Mouse (Mus musculus) heart, embryonic 16.5 days (tissue): Measurements from ENCODE around the gene Lrtm2. TPM values are rescaled to one million over a fixed set of nuclear protein-coding genes. Genes with fewer than 3 reads are reported as not detected.
A peak's percentile ranks its signal among the peaks of the same experiment; 100 is the strongest.
"Not testable (repeated sequence)": the region's sequence is repeated elsewhere in the genome, so short reads cannot be mapped to it uniquely, and the experiment has no call there.

Experiments
- ATAC-seq: fragments of 200-750 bp; cut with Nextera tagmentation; replicated peaks from 2 replicates; pipeline ENCODE4 v1.8.0; 2017; ENCODE audit warnings: moderate number of reproducible peaks; ENCODE audit not compliant: insufficient read depth, low FRiP score; ENCODE audit errors: extremely low read depth
- H3K27ac ChIP-seq: fragments of 300-500 bp; sonication (generic); 2 replicates; pipeline ENCODE4 v1.5.1; 2014; ENCODE audit warnings: mild to moderate bottlenecking, low read length, control low read depth, moderate library complexity
- H3K27me3 ChIP-seq: fragments of 300-500 bp; sonication (generic); 2 replicates; pipeline ENCODE4 v1.6.1; 2014; ENCODE audit warnings: low read length, mixed read lengths; ENCODE audit not compliant: control insufficient read depth, insufficient read depth
- H3K36me3 ChIP-seq: fragments of 300-500 bp; sonication (generic); 2 replicates; pipeline ENCODE4 v1.6.1; 2014; ENCODE audit not compliant: control insufficient read depth, insufficient read depth
- H3K4me1 ChIP-seq: fragments of 300-500 bp; sonication (generic); 2 replicates; pipeline ENCODE4 v1.6.1; 2014; ENCODE audit warnings: low read length, mixed read lengths; ENCODE audit not compliant: control insufficient read depth, insufficient read depth
- H3K4me2 ChIP-seq: fragments of 300-500 bp; sonication (generic); 2 replicates; pipeline ENCODE4 v1.6.1; 2014; ENCODE audit warnings: low read depth, mild to moderate bottlenecking, control low read depth, low read length
- H3K4me3 ChIP-seq: fragments of 300-500 bp; sonication (generic); 2 replicates; pipeline ENCODE4 v1.5.1; 2014; ENCODE audit warnings: mild to moderate bottlenecking, control low read depth, low read length
- H3K9ac ChIP-seq: fragments of 300-500 bp; sonication (generic); 2 replicates; pipeline ENCODE4 v1.6.1; 2014; ENCODE audit warnings: low read length, control low read depth
- H3K9me3 ChIP-seq: fragments of 300-500 bp; sonication (generic); replicated peaks from 2 replicates; pipeline ENCODE4 v1.6.1; 2016; ENCODE audit warnings: low read length; ENCODE audit not compliant: control insufficient read depth
- WGBS: fragments of 180-500 bp; shearing (Covaris S2); extraction: QIAGEN DNeasy Blood & Tissue Kit; methylation state at CpG from one replicate; pipeline ENCODE4 v1.1.7; 2014; 5-methylcytosine and 5-hydroxymethylcytosine counted together
- polyA plus RNA-seq: library from polyadenylated mRNA; unstranded; fragments of >200 nt; fragmentation: Nextera tagmentation; extraction: Ambion mirVana; gene quantifications from 2 replicates; pipeline ENCODE4 v1.2.1, GENCODE M21; 2015

Gene Lrtm2
- polyA plus RNA-seq, result 0.15 and 0.32 TPM in 2 replicates

DNA sequence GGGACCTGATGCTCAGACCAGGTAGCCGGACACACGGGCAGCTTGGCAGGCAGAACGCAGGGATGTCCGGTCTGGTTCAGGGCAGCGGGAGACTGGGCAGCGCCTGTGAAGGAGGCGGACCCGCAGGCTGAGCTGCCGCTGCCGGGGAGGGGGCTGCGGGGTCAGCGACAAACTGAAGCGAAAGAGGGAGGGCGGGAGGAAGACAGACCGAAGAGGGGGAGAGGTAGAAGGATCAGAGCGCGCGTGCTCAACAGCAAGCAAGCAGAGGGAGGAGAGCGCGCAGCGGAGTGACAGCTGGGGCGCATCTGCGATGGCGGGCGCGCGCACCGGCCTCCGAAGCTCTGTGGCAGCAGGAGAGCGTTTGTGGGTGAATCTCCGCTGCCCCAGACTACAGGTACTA lies at the start of gene Lrtm2:
Gene Lrtm2, minus strand, starts transcription at position 261 of the 400 bp plus-strand sequence.
- Histone ChIP-seq H3K36me3 (no peaks in the 10 kb centered on the region), H3K4me3 (peak within 1 kb of the TSS; percentile 43), H3K4me2 (peak within 1 kb of the TSS; percentile 56), H3K9ac (no peak within 1 kb of the TSS), H3K9me3 (no peaks in the 10 kb centered on the region), H3K27me3 (peaks cover 49% of the 10 kb centered on the region), H3K4me1 (peaks cover 20% of the 10 kb centered on the region), H3K27ac (no peak within 1 kb of the TSS)
- no peak for ATAC-seq
- whole genome bisulfite sequencing, result 2% methylated on average over 31 of the region's 31 CpGs

DNA sequence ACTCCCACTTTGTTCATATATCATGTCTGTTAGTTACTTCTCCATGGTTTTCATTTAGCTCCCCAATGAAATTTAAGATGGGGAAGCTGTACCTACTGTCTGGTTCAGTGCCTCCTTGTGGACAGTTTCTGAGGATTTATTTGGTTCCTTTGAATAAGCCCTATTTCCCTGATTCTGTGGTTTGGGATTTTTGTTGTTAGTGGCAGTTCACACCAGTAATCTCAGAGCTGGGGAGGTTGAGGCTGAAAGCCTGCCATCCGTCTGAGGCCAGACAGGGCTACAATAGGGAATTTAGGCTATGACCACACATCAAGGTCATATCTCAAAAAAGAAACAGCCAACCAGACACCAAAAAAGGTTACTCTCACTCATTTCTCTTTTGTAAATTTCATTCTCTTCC lies 48.1 kb upstream of the Lrtm2 start:
- H3K4me1 ChIP-seq, result peaks cover 17% of the 10 kb centered on the region
- WGBS, result 85% methylated on average over 1 of the region's 1 CpGs
- no peak overlapping the region for H3K4me2 ChIP-seq
- no peak overlapping the region for H3K9ac ChIP-seq
- no peaks in the 10 kb centered on the region for H3K36me3 ChIP-seq
- H3K4me3 ChIP-seq, result no peak overlapping the region
- no peaks in the 10 kb centered on the region for H3K27me3 ChIP-seq
- no peak for ATAC-seq
- no peak overlapping the region for H3K27ac ChIP-seq
- H3K9me3 ChIP-seq, result no peaks in the 10 kb centered on the region

DNA sequence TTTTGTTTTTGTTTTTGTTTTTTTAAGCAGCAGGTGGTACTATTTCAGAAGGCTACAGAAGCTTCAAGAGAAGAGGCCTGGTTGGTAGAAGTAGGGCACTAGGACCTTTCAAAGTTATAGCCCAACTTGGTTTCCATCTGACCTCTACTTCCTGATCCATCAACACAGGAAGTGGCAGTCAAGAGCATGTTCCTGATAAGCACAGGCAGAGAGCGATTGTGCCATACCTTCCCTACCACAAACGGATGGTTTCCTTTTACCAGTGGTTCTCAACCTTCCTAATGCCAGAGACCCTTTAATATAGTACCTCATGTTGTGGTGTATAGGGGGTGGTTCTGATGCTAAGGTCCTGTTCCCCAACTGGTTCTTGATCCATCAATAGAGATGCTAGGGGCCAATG lies 47.0 kb upstream of the Lrtm2 start:
- ATAC-seq, result peak; percentile 45; the same call in 1 of the 2 replicates
- Histone ChIP-seq H3K27ac (peak overlapping the region; percentile 8; the same call in 1 of the 2 replicates), H3K4me2 (no peak overlapping the region)

DNA sequence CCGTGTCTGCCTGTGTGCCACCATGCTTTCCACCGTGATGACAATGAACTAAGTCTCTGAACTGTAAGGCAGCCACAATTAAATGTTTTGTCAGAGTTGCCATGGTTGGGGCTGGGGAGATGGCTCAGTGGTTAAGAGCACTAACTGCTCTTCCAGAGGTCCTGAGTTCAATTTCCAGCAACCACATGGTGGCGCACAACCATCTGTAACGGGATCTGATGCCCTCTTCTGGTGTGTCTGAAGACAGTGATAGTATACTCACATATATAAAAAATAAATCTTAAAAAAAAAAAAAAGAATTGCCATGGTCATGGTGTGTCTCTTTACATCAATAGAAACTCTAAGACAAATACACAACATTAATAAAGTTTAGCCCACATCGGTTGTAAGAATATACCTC lies 44.5 kb upstream of the Lrtm2 start:
- Histone ChIP-seq H3K4me1 (peaks cover 19% of the 10 kb centered on the region), H3K27ac (no peak overlapping the region)
- no peak for ATAC-seq

More for the DNA sequence above, 47.0 kb upstream of the Lrtm2 start:
- Histone ChIP-seq H3K9ac (no peak overlapping the region), H3K36me3 (no peaks in the 10 kb centered on the region), H3K27me3 (no peaks in the 10 kb centered on the region), H3K4me1 (peaks cover 20% of the 10 kb centered on the region), H3K4me3 (no peak overlapping the region), H3K9me3 (no peaks in the 10 kb centered on the region)
- 3% methylated on average over 2 of the region's 2 CpGs for WGBS

DNA sequence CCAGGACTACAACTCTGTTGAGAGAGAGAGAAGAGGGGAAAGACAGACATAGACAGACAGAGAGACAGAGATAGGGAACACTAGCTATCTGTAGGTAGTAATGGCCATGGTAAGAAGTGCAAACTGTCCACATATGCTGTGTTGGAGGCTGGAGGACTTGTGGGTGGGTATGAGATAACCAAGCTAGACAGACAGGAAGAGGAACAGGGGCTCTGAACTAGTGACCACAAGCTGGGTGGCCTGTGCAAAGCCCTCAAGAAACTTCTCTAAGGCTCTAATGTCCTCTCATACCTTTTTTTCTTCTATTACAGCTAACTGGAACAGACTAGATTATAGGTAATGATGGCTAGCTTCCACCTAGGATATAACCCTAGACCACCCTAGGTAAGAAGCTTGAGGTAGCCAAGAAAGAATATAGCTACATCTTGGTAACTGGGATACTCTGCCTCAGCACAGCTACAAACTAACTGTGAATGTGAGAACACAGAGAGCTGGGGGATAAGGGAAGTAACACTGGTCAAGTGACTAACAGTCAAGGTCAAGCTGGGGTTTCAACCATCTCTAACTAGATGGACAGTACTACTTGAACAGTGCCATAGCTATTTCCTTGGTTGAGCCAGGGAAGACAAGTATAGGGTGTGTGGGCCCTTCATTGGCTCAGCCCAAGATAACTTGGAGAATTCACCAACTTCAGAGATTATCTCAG lies 42.6 kb upstream of the Lrtm2 start:
- H3K4me3 ChIP-seq, result no peak overlapping the region
- peaks cover 16% of the 10 kb centered on the region for H3K4me1 ChIP-seq
- H3K9me3 ChIP-seq, result no peaks in the 10 kb centered on the region
- H3K4me2 ChIP-seq, result no peak overlapping the region
- no peak overlapping the region for H3K27ac ChIP-seq
- ATAC-seq, result no peak
- no peaks in the 10 kb centered on the region for H3K27me3 ChIP-seq
- no peak overlapping the region for H3K9ac ChIP-seq
- H3K36me3 ChIP-seq, result peaks cover 9% of the 10 kb centered on the region

More for the DNA sequence above, 44.5 kb upstream of the Lrtm2 start:
- Histone ChIP-seq H3K4me2 (no peak overlapping the region), H3K9ac (no peak overlapping the region), H3K9me3 (no peaks in the 10 kb centered on the region), H3K4me3 (no peak overlapping the region), H3K36me3 (0 out of 2 replicates have a peak, but pooled peaks cover under 1% of the 10 kb centered on the region), H3K27me3 (no peaks in the 10 kb centered on the region)
- WGBS, result 69% methylated on average over 5 of the region's 5 CpGs

DNA sequence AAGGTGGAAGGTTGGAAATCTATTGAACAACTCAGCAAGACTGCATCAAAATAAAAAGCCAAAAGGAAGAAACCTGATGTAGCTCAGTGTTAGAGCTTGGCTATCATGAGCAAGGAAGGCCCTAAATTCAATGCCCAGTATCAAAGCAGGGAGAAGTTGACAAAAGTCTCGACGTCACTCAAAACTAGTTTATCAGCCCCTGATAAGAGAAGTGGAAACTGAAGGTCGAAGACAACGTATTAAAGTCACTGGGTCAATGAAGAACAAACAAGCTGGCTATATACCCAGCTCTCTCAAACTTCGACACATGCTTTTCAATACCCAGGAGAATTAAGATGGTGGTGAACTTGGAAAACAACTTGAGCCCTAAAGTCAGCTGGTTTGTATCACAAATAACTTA lies 41.7 kb upstream of the Lrtm2 start:
- 39% methylated on average over 5 of the region's 5 CpGs for WGBS
- H3K27me3 ChIP-seq, result no peaks in the 10 kb centered on the region
- no peak for ATAC-seq
- H3K9me3 ChIP-seq, result no peaks in the 10 kb centered on the region
- no peak overlapping the region for H3K27ac ChIP-seq
- no peak overlapping the region for H3K9ac ChIP-seq
- H3K4me3 ChIP-seq, result no peak overlapping the region
- peaks cover 8% of the 10 kb centered on the region for H3K4me1 ChIP-seq
- H3K4me2 ChIP-seq, result no peak overlapping the region
- peaks cover 9% of the 10 kb centered on the region for H3K36me3 ChIP-seq

DNA sequence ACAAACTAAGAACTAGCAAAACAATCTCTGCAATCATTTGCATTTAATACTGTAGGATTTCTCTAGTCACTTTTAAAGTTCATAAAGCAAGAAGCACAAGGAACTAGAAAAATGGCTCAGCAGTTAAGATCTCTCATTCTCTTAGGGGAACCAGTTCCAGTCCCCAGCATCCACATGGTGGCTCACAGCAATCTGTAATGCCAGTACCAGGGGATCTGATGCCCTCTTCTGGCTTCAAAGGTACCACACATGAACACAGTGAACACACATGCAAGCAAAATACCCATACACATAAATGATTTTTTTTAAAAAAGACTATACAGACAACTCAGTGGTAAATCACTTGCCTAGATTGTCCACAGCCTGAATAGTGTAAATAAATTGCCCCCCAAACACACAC lies 41.1 kb upstream of the Lrtm2 start:
- ATAC-seq, result no peak
- Histone ChIP-seq H3K9me3 (no peaks in the 10 kb centered on the region), H3K36me3 (peaks cover 9% of the 10 kb centered on the region), H3K4me1 (peaks cover 7% of the 10 kb centered on the region), H3K4me3 (no peak overlapping the region), H3K27me3 (no peaks in the 10 kb centered on the region), H3K9ac (no peak overlapping the region), H3K4me2 (no peak overlapping the region), H3K27ac (no peak overlapping the region)

DNA sequence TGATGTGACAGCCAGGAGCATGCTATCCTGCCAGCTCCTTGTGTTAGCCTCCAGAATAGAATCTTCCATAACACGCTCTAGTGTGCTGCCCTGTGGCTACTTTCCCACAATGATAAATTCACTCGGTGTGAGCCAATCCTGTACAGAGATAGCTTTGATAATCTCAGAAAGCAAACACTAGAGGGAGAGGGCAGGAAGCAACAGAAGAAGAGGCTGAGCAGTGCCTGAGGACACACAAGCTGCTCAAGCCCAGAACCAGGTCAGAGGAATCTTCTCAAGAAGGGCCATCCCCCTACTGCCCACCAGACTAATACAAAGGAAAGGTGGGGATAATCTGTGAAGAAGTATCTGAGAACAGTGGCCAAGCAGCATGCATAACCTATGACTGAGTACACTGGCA lies 36.8 kb upstream of the Lrtm2 start:
- Histone ChIP-seq H3K9ac (no peak overlapping the region), H3K36me3 (peaks cover 20% of the 10 kb centered on the region), H3K27me3 (no peaks in the 10 kb centered on the region), H3K4me2 (no peak overlapping the region), H3K9me3 (no peaks in the 10 kb centered on the region), H3K4me1 (peaks cover 3% of the 10 kb centered on the region), H3K27ac (no peak overlapping the region), H3K4me3 (no peak overlapping the region)
- ATAC-seq, result no peak
- WGBS, result 50% methylated on average over 2 of the region's 2 CpGs

DNA sequence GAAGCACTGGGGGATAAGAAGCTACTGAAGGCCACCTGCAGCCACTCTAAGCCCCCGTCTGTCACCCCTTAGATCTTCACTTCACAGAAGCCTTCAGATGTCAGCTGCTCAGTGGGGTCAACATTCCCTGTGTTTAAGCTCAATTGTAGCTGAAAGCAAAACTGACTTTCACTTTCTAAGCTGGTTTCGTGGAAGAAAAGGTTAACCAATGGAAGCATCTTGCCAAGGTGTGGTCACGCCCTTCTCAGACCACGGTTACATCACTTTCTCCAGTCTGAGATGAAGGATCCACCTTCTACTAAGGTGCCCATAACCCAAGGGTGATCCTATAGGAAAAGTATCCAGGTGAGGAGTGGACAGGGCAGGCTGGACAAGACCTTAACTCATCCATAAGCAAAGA lies 36.2 kb upstream of the Lrtm2 start:
- not testable (repeated sequence) for H3K9me3 ChIP-seq, H3K4me1 ChIP-seq, ATAC-seq, H3K27ac ChIP-seq, H3K27me3 ChIP-seq, H3K9ac ChIP-seq, H3K4me2 ChIP-seq, H3K4me3 ChIP-seq
- 84% methylated on average over 3 of the region's 4 CpGs for WGBS
- peaks cover 20% of the 10 kb centered on the region for H3K36me3 ChIP-seq
